Mouse (Mus musculus) heart, embryonic 13.5 days (tissue): ENCODE data around the gene Gm5767. TPM values are rescaled to one million over a fixed set of nuclear protein-coding genes. Genes with fewer than 3 reads are reported as not detected.
A peak's percentile ranks its signal among the peaks of the same experiment; 100 is the strongest.

ENCODE experiments used
- ATAC-seq: fragments of 200-750 bp; cut with Nextera tagmentation; 2 replicates; pipeline ENCODE4 v1.8.0; 2017; ENCODE audit warnings: moderate TSS enrichment; ENCODE audit not compliant: insufficient number of reproducible peaks, low FRiP score, low TSS enrichment; ENCODE audit errors: extremely low read depth
- H3K27ac ChIP-seq: fragments of 300-500 bp; sonication (generic); replicated peaks from 2 replicates; pipeline ENCODE4 v1.5.1; 2015; ENCODE audit warnings: moderate library complexity, mild to moderate bottlenecking, inconsistent platforms
- H3K27me3 ChIP-seq: fragments of 300-500 bp; sonication (generic); replicated peaks from 2 replicates; pipeline ENCODE4 v1.6.1; 2015; ENCODE audit warnings: mild to moderate bottlenecking, inconsistent platforms
- H3K36me3 ChIP-seq: fragments of 300-500 bp; sonication (generic); 2 replicates; pipeline ENCODE4 v1.6.1; 2015; ENCODE audit warnings: mild to moderate bottlenecking, inconsistent platforms
- H3K4me1 ChIP-seq: fragments of 300-500 bp; sonication (generic); 2 replicates; pipeline ENCODE4 v1.6.1; 2015; ENCODE audit warnings: inconsistent platforms
- H3K4me2 ChIP-seq: fragments of 300-500 bp; sonication (generic); 2 replicates; pipeline ENCODE4 v1.6.1; 2015; ENCODE audit warnings: inconsistent platforms, mild to moderate bottlenecking, moderate library complexity
- H3K4me3 ChIP-seq: fragments of 300-500 bp; sonication (generic); 2 replicates; pipeline ENCODE4 v1.5.1; 2015; ENCODE audit warnings: moderate library complexity, mild to moderate bottlenecking, inconsistent platforms
- H3K9ac ChIP-seq: fragments of 300-500 bp; sonication (generic); 2 replicates; pipeline ENCODE4 v1.6.1; 2015; ENCODE audit warnings: inconsistent platforms, mild to moderate bottlenecking, moderate library complexity
- H3K9me3 ChIP-seq: fragments of 300-500 bp; sonication (generic); 2 replicates; pipeline ENCODE4 v1.6.1; 2016; ENCODE audit warnings: inconsistent platforms
- WGBS: fragments of 180-500 bp; shearing (Covaris S2); methylation state at CpG from one replicate; pipeline ENCODE4 v1.1.7; 2015; ENCODE audit warnings: mixed read lengths; 5-methylcytosine and 5-hydroxymethylcytosine counted together
- polyA plus RNA-seq: library from polyadenylated mRNA; unstranded; fragments of >200 nt; fragmentation: Nextera tagmentation; extraction: Ambion mirVana; gene quantifications from 2 replicates; pipeline ENCODE4 v1.2.1, GENCODE M21; 2015

Gene Gm5767
- polyA plus RNA-seq, 1 experiment from 2014 or later: not detected

DNA sequence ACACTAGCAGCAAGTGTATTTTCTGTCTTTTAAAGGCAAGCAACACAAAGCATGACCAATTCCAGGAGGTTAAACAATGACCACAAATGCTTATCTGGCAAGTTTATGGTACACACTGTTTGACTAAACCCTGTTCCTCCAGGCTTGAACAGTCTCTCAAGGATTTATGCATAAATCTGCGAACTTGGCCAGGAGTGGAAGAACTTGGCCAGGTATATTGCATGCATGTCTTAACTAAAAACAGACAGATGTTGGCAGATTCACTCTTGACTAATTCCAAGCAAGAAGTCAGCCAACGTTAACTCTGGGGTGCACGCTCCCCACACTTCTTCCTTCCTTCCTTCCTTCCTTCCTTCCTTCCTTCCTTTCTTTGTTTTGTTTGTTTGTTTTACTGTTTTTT, 790 bp upstream of the Gm5767 start:
- WGBS: 75% methylated on average over 3 of the region's 3 CpGs
- H3K9me3 ChIP-seq: no peaks in the 10 kb centered on the region
- no peak overlapping the region for H3K27ac ChIP-seq
- H3K27me3 ChIP-seq: no peaks in the 10 kb centered on the region
- no peak overlapping the region for H3K4me3 ChIP-seq
- H3K4me1 ChIP-seq: peaks cover 4% of the 10 kb centered on the region; the same call in 1 of the 2 replicates
- 0 out of 2 replicates have a peak, but pooled peaks cover 6% of the 10 kb centered on the region for H3K36me3 ChIP-seq
- no peak for ATAC-seq
- H3K4me2 ChIP-seq: no peak overlapping the region
- H3K9ac ChIP-seq: no peak overlapping the region

DNA sequence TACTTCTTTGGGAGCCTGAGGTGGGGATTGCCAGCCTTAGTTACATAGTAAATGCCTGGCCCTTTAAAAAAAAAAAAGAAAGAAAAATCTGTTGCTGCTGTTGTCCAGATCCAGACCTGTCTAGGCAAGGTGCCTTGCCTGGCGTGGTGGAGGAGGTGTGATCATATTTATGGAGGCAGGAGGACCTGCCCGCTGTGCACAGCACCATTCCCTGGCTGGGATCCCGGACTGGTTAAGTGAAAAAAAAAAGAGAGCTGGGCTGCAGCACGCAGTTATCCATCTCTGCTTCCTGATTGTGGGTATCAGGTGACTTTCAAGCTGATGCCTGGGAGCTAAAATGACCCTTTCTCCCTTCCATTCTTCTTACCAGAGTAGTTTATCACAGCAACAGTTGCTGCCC, 4.5 kb downstream of the Gm5767 start:
- H3K27ac ChIP-seq: no peak overlapping the region
- peaks cover 38% of the 10 kb centered on the region for H3K36me3 ChIP-seq
- no peak overlapping the region for H3K9ac ChIP-seq
- no peak overlapping the region for H3K4me3 ChIP-seq
- H3K4me1 ChIP-seq: peaks cover 15% of the 10 kb centered on the region
- H3K9me3 ChIP-seq: no peaks in the 10 kb centered on the region
- no peaks in the 10 kb centered on the region for H3K27me3 ChIP-seq
- H3K4me2 ChIP-seq: no peak overlapping the region
- ATAC-seq: no peak
- 55% methylated on average over 4 of the region's 4 CpGs for WGBS

DNA sequence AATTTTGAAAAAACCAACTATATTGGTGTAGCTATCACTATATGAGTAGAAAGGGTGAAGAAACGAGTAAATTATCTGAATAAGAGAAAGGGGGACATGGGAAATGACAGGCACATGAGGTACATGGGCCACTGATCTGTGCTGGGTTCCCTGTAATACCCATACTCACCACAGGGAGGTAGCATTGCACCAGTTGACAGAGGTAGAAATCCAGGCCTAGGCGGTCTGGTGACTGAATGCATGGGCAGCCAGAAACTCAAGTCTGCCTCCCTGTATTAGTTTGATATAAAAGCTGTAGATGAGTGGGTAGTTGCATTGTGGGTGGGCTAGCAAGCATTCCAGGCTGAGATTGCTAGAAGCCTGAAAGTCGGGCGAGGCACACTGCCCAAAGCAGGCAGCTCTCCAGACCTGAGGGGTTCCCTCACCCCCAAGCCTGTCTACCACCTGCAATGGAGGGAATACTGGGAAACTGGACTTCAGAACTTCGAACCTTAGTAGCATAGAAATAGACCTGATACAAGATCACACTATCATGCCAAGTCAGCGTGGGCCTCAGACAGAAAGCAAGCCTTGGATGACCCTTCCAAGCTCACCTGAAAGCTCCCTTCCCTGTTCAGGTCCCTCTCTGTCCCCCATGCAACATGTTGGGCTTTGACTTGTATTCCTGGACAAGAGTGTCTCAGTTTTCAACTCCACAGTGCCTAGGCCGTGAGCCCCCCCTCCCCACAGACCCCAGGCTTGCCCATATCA, 5.7 kb downstream of the Gm5767 start:
- Histone ChIP-seq H3K27me3 (no peaks in the 10 kb centered on the region), H3K9me3 (no peaks in the 10 kb centered on the region), H3K4me2 (peak overlapping the region; percentile 19; the same call in 1 of the 2 replicates), H3K4me3 (no peak overlapping the region), H3K27ac (peak overlapping the region; percentile 49), H3K4me1 (peaks cover 15% of the 10 kb centered on the region), H3K36me3 (peaks cover 50% of the 10 kb centered on the region), H3K9ac (peak overlapping the region; percentile 24)
- WGBS: 51% methylated on average over 7 of the region's 7 CpGs
- ATAC-seq: no peak

- Histone ChIP-seq H3K4me1 (peaks cover 15% of the 10 kb centered on the region), H3K9me3 (no peaks in the 10 kb centered on the region), H3K27me3 (no peaks in the 10 kb centered on the region), H3K4me3 (no peak overlapping the region), H3K9ac (peak overlapping the region; percentile 24), H3K4me2 (peak overlapping the region; percentile 19; the same call in 1 of the 2 replicates), H3K27ac (peak overlapping the region; percentile 49), H3K36me3 (peaks cover 57% of the 10 kb centered on the region)
- WGBS: 46% methylated on average over 11 of the region's 11 CpGs
- peak; percentile 80 for ATAC-seq
These were observed 6.4 kb downstream of the Gm5767 start for GRCm38 (mm10) chr16:8686871-8687535.

DNA sequence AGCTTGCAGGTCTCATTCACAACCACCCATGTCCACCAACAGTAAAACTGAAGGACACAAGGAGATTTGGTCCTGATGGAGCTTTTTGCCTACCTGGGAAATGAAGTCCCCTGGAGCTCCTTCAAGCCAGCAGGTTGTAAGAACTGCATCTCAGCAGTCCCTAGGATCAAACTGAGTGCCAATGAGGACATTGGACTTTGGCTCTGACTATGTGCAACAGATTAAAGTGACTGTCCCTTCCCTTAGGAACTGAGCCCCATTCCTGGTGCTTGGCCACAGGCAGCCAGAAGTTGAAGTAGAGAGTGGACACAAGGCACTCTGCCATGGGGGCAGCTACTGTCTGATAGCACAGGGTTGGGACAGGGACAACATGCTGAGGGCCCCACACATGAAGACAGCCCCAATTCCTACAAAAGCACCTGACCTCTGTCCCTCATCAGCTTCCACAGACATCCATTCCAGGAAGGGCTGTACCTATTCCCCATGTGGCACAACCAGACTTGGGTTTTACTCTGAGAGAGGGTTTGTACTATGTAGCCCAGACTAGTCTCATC, 7.1 kb downstream of the Gm5767 start:
- ATAC-seq: no peak
- peak overlapping the region; percentile 24 for H3K9ac ChIP-seq
- H3K4me2 ChIP-seq: no peak overlapping the region
- H3K27me3 ChIP-seq: no peaks in the 10 kb centered on the region
- H3K4me1 ChIP-seq: peaks cover 15% of the 10 kb centered on the region
- H3K36me3 ChIP-seq: peaks cover 64% of the 10 kb centered on the region
- peak overlapping the region; percentile 49; the same call in 1 of the 2 replicates for H3K27ac ChIP-seq
- no peak overlapping the region for H3K4me3 ChIP-seq
- H3K9me3 ChIP-seq: no peaks in the 10 kb centered on the region

- Histone ChIP-seq H3K36me3 (peaks cover 81% of the 10 kb centered on the region), H3K4me3 (no peak overlapping the region), H3K9me3 (no peaks in the 10 kb centered on the region), H3K27ac (no peak overlapping the region), H3K9ac (no peak overlapping the region), H3K4me2 (no peak overlapping the region), H3K4me1 (peaks cover 15% of the 10 kb centered on the region), H3K27me3 (no peaks in the 10 kb centered on the region)
- ATAC-seq: no peak
- 91% methylated on average over 11 of the region's 11 CpGs for WGBS
These were observed 9.5 kb downstream of the Gm5767 start for GRCm38 (mm10) chr16:8689979-8690656.

DNA sequence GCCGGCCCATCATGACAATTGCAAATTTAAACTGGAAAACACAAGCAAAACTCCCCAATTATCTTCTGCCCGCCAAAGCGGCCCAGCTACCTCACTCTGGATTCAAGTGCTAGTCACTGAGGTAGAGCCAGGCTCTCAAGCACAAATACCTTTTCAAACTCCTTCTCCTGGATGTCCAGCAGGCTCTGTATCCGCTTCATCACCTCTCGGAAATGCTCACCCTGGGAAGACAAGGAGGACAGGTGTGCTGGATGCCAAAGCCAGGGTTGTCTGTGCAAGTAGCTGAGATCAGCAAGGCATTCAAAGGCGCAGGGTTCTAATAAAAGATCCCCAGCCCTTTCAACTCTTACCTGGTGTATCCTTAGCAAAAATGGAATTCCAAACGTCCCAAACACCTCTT, 10.6 kb downstream of the Gm5767 start:
- peaks cover 88% of the 10 kb centered on the region for H3K36me3 ChIP-seq
- 89% methylated on average over 7 of the region's 7 CpGs for WGBS
- no peaks in the 10 kb centered on the region for H3K27me3 ChIP-seq
- H3K4me3 ChIP-seq: no peak overlapping the region
- peaks cover 15% of the 10 kb centered on the region for H3K4me1 ChIP-seq
- H3K9me3 ChIP-seq: no peaks in the 10 kb centered on the region
- H3K4me2 ChIP-seq: no peak overlapping the region
- ATAC-seq: no peak
- H3K9ac ChIP-seq: no peak overlapping the region
- no peak overlapping the region for H3K27ac ChIP-seq

DNA sequence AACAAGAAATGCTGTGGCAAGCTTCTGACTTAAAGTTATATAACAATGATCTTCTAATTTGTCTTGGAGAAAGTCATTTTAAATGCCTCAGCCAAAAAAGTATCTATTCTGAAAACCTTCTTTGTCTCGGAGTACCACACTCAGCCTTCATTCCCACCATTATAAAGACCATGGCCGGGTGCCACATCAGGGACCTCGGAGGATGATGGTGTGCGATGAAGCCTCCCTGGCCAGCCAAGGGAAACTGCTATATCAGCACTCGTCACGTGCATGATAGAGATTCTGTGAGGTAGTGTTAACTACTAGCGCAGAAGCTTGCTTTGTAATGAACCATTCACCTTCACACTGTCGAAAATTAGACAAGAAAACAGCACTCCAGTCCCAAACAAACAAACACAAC, 19.0 kb downstream of the Gm5767 start:
- H3K27me3 ChIP-seq: no peaks in the 10 kb centered on the region
- no peak overlapping the region for H3K4me3 ChIP-seq
- peaks cover 99% of the 10 kb centered on the region for H3K36me3 ChIP-seq
- no peak overlapping the region for H3K4me2 ChIP-seq
- H3K9ac ChIP-seq: no peak overlapping the region
- H3K9me3 ChIP-seq: no peaks in the 10 kb centered on the region
- H3K27ac ChIP-seq: no peak overlapping the region
- H3K4me1 ChIP-seq: no peaks in the 10 kb centered on the region
- no peak for ATAC-seq
- 85% methylated on average over 8 of the region's 8 CpGs for WGBS

- 77% methylated on average over 3 of the region's 3 CpGs for WGBS
- Histone ChIP-seq H3K27ac (no peak overlapping the region), H3K27me3 (no peaks in the 10 kb centered on the region), H3K4me2 (no peak overlapping the region), H3K9ac (no peak overlapping the region), H3K4me3 (no peak overlapping the region), H3K36me3 (peaks cover 98% of the 10 kb centered on the region), H3K9me3 (no peaks in the 10 kb centered on the region), H3K4me1 (no peaks in the 10 kb centered on the region)
- ATAC-seq: no peak
These were observed 20.0 kb downstream of the Gm5767 start for GRCm38 (mm10) chr16:8700586-8700985.

DNA sequence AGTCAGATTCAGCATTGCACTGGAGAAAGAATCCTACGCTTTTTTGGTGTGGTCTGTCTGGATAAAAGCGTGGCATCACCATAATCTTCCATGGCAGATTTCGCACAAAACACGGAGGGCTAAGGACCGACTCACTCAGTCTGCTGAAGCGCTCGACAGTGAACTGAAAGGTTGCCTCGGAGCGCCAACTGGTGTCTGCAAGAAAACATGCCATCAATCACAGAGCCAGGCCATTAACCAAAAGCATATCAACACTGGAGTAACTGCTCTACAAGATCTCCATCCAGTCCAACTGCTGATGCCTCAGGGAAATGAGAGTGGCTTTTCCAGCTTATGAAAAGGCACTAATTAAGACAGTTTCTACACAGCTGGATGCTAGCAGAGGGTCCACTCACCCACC, 31.4 kb downstream of the Gm5767 start:
- no peaks in the 10 kb centered on the region for H3K9me3 ChIP-seq
- H3K4me2 ChIP-seq: no peak overlapping the region
- no peaks in the 10 kb centered on the region for H3K27me3 ChIP-seq
- no peak overlapping the region for H3K4me3 ChIP-seq
- H3K4me1 ChIP-seq: peaks cover 21% of the 10 kb centered on the region
- H3K36me3 ChIP-seq: peaks cover 94% of the 10 kb centered on the region
- no peak for ATAC-seq
- H3K27ac ChIP-seq: no peak overlapping the region
- WGBS: 86% methylated on average over 9 of the region's 9 CpGs
- no peak overlapping the region for H3K9ac ChIP-seq

- WGBS: 92% methylated on average over 5 of the region's 5 CpGs
- Histone ChIP-seq H3K4me3 (no peak overlapping the region), H3K4me2 (no peak overlapping the region), H3K9ac (no peak overlapping the region), H3K9me3 (no peaks in the 10 kb centered on the region), H3K27me3 (no peaks in the 10 kb centered on the region), H3K4me1 (peaks cover 34% of the 10 kb centered on the region), H3K27ac (no peak overlapping the region), H3K36me3 (peaks cover 65% of the 10 kb centered on the region)
- ATAC-seq: no peak
These were observed 34.3 kb downstream of the Gm5767 start for GRCm38 (mm10) chr16:8714851-8715250.
